In genomic region chr17:9168411-9168810, GRCm38 (mm10) we compare ENCODE assay signal across 8 mouse cellular contexts.
A peak's percentile ranks its signal among the peaks of the same experiment; 100 is the strongest.
DNase-seq lines count a peak whose midpoint lies in the region; ATAC-seq lines count a peak whose summit lies in the region.

No protein-coding gene starts in this region.

- H3K4me2 ChIP-seq in intestine, embryonic 16.5 days (ENCODE audit: low read depth, low read length) = peak overlapping the region; percentile 73

- under 1% methylated on average over 5 of the region's 5 CpGs for WGBS in intestine, embryonic 16.5 days

- peak; percentile 86 for ATAC-seq in granulocyte monocyte progenitor cell, adult 5-6 weeks (replicated peaks; ENCODE audit: poor library complexity, severe bottlenecking)
- no peak for ATAC-seq in intestine, embryonic 16.5 days
- peak; percentile 79 for ATAC-seq in megakaryocyte-erythroid progenitor cell, adult 5-6 weeks (replicated peaks; ENCODE audit: low FRiP score, low TSS enrichment, poor library complexity, severe bottlenecking)

- H3K4me3 ChIP-seq in intestine, embryonic 16.5 days (ENCODE audit: low read length) = peak overlapping the region; percentile 30

- H3K36me3 ChIP-seq in intestine, embryonic 16.5 days (ENCODE audit: control insufficient read depth, insufficient read depth, low read length) = no peaks in the 10 kb centered on the region

- H3K27me3 ChIP-seq in intestine, embryonic 16.5 days (replicated peaks; ENCODE audit: control insufficient read depth, insufficient read depth, low read length) = peaks cover 5% of the 10 kb centered on the region; the same call in 1 of the 2 replicates

- intact Hi-C loops in left cerebral cortex, postnatal 25 days (cut with DNase I) = loop anchor here (1.0 to 10.0 kb wide), 4 partner anchors 409 to 1576 kb away; no protein-coding TSS in a partner anchor

- peak; percentile 15 for DNase-seq in 3134 (ENCODE audit: extremely low read depth, insufficient read length, low spot score)
- DNase-seq in adrenal gland, postnatal 10 days = peak; percentile 80
- DNase-seq in embryo, embryonic 9.5 days (ENCODE audit: extremely low spot score) = peak; percentile 82
- peak; percentile 81 for DNase-seq in left cerebral cortex, postnatal 25 days (ENCODE audit: low spot score in 2 of 2)
- peak; percentile 13 for DNase-seq in skeletal muscle tissue, adult 2 months (ENCODE audit: low read depth, low spot score)

- H3K27ac ChIP-seq in intestine, embryonic 16.5 days (ENCODE audit: low read length) = no peak overlapping the region

- peaks cover 12% of the 10 kb centered on the region; the same call in 1 of the 2 replicates for H3K4me1 ChIP-seq in intestine, embryonic 16.5 days (ENCODE audit: control insufficient read depth, insufficient read depth, low read length)

- H3K9me3 ChIP-seq in intestine, embryonic 16.5 days (ENCODE audit: control insufficient read depth, low read length) = no peaks in the 10 kb centered on the region

- no peak overlapping the region for H3K9ac ChIP-seq in intestine, embryonic 16.5 days (ENCODE audit: low read depth, low read length)

Comparison
In these comparisons a context has a peak if more than half of its experiments do, and no peak if none do; other contexts are left out.
1. DNase-seq: peak in every context shown above with its lines; median percentile 82 in embryo, embryonic 9.5 days; 81 in left cerebral cortex, postnatal 25 days; 80 in adrenal gland, postnatal 10 days; 15 in 3134; 13 in skeletal muscle tissue, adult 2 months.